Mouse (Mus musculus): ENCODE data around the gene Pbp2. TPM values are rescaled to one million over a fixed set of nuclear protein-coding genes. Genes with fewer than 3 reads are reported as not detected.

Pbp2 gene
- 0.17 TPM in 1 of 2 replicates, not detected in the other for polyA plus RNA-seq (2016; fragmentation: Nextera tagmentation; extraction: Ambion mirVana)

GRCm38 (mm10) chr6:135310305-135310704 lies at the start of gene Pbp2:
TSS of gene Pbp2 (minus strand) at chr6:135310405.
- Histone ChIP-seq H3K4me2 (no peak within 1 kb of the TSS), H3K9ac (replicated peaks) (no peak within 1 kb of the TSS), H3K27me3 (no peaks in the 10 kb centered on the region), H3K9me3 (0 out of 2 replicates have a peak, but pooled peaks cover 6% of the 10 kb centered on the region), H3K27ac (0 out of 2 replicates have a peak within 1 kb of the TSS, but pooled peaks have one; percentile 17), H3K36me3 (no peaks in the 10 kb centered on the region), H3K4me1 (replicated peaks) (peaks cover 8% of the 10 kb centered on the region), H3K4me3 (replicated peaks) (no peak within 1 kb of the TSS)
- ATAC-seq (ENCODE audit: insufficient number of reproducible peaks, insufficient read depth, low FRiP score, low TSS enrichment, low read depth) = no peak
- 94% methylated on average over 9 of the region's 9 CpGs for WGBS

DNA sequence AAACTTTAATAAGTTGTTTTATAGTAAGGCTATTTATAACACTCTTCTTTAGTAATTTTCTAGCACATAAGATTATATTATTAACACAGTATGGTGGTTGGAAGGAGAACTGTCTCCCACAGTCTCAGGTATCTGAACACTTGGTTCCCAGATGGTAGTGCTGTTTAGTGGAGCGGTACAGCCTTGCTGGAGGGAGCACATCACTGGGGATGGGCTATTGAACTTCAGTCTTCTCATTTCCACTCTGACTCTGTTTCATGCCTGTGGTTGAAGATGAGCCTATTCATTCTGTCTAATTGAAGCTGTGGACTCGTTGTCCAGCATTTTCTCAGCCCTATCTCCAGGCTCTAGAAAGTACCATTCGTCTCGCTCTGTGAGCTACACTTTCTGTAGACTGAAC lies 44.7 kb upstream of the Pbp2 start:
- Histone ChIP-seq H3K4me2 (no peak overlapping the region), H3K27me3 (no peaks in the 10 kb centered on the region), H3K9ac (replicated peaks) (no peak overlapping the region), H3K4me1 (replicated peaks) (peaks cover 22% of the 10 kb centered on the region), H3K4me3 (replicated peaks) (no peak overlapping the region), H3K36me3 (no peaks in the 10 kb centered on the region), H3K27ac (no peak overlapping the region), H3K9me3 (no peaks in the 10 kb centered on the region)
- 89% methylated on average over 4 of the region's 4 CpGs for WGBS
- ATAC-seq (ENCODE audit: insufficient number of reproducible peaks, insufficient read depth, low FRiP score, low TSS enrichment, low read depth) = no peak

- no peaks in the 10 kb centered on the region for H3K27me3 ChIP-seq
- no peak overlapping the region for H3K4me3 ChIP-seq (replicated peaks)
- peaks cover 13% of the 10 kb centered on the region for H3K4me1 ChIP-seq (replicated peaks)
- no peak overlapping the region for H3K27ac ChIP-seq
- H3K9me3 ChIP-seq = no peaks in the 10 kb centered on the region
- no peak overlapping the region for H3K9ac ChIP-seq (replicated peaks)
- H3K4me2 ChIP-seq = no peak overlapping the region
- 93% methylated on average over 4 of the region's 4 CpGs for WGBS
- no peaks in the 10 kb centered on the region for H3K36me3 ChIP-seq
- no peak for ATAC-seq (ENCODE audit: insufficient number of reproducible peaks, insufficient read depth, low FRiP score, low TSS enrichment, low read depth)
These were observed 42.3 kb upstream of the Pbp2 start for GRCm38 (mm10) chr6:135352537-135352936.

DNA sequence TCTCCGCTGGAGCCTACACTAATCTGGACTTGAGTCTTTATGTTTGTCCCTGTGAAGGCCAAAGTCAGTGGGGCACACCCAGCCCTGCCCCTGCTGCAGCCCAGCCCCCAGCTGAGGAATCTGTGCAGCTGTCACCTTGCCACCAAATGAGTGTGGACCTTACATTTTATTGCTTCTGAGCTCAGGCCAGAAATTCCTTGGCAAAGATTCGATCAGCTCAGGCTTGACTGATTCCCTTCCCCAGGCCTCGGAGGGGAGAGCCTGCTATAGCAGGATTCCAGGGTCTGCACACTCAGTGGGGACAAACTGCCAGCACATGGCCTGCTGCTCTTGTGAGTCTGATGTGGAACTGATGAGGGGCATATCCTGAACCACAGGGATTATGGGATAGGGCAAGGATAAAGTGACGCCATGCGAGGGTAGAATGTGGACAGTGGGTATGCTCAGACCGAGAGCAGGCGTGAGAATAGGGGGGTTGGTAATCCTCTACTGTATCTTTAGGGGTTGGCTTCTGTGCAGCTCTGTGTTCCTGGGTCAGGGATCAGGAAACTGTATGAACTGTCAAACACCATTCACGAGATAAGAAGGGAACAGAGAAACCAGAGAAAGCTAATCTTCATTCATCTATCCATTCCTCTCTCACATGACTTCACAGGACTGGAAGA lies 41.6 kb upstream of the Pbp2 start:
- Histone ChIP-seq H3K4me2 (no peak overlapping the region), H3K27ac (peak overlapping the region; percentile 74), H3K4me3 (replicated peaks) (no peak overlapping the region), H3K27me3 (no peaks in the 10 kb centered on the region), H3K9ac (replicated peaks) (no peak overlapping the region), H3K36me3 (no peaks in the 10 kb centered on the region), H3K9me3 (no peaks in the 10 kb centered on the region), H3K4me1 (replicated peaks) (peaks cover 13% of the 10 kb centered on the region)
- 59% methylated on average over 8 of the region's 8 CpGs for WGBS
- ATAC-seq (ENCODE audit: insufficient number of reproducible peaks, insufficient read depth, low FRiP score, low TSS enrichment, low read depth) = peak; percentile 78

GRCm38 (mm10) chr6:135341076-135341378 lies 30.8 kb upstream of the Pbp2 start:
- ATAC-seq (ENCODE audit: insufficient number of reproducible peaks, insufficient read depth, low FRiP score, low TSS enrichment, low read depth) = no peak
- Histone ChIP-seq H3K4me2 (no peak overlapping the region), H3K9me3 (no peaks in the 10 kb centered on the region), H3K27me3 (no peaks in the 10 kb centered on the region), H3K36me3 (no peaks in the 10 kb centered on the region), H3K9ac (replicated peaks) (no peak overlapping the region), H3K4me1 (replicated peaks) (no peaks in the 10 kb centered on the region; the same call in 1 of the 2 replicates), H3K4me3 (replicated peaks) (no peak overlapping the region), H3K27ac (0 out of 2 replicates have a peak overlapping the region, but pooled peaks have one; percentile 17)
- WGBS = 64% methylated on average over 4 of the region's 4 CpGs

GRCm38 (mm10) chr6:135340355-135341075 lies 30.3 kb upstream of the Pbp2 start:
- Histone ChIP-seq H3K9ac (replicated peaks) (no peak overlapping the region), H3K4me2 (no peak overlapping the region), H3K27me3 (no peaks in the 10 kb centered on the region), H3K9me3 (no peaks in the 10 kb centered on the region), H3K4me3 (replicated peaks) (no peak overlapping the region), H3K27ac (peak overlapping the region; percentile 17; the same call in 1 of the 2 replicates), H3K4me1 (replicated peaks) (no peaks in the 10 kb centered on the region; the same call in 1 of the 2 replicates), H3K36me3 (no peaks in the 10 kb centered on the region)
- no peak for ATAC-seq (ENCODE audit: insufficient number of reproducible peaks, insufficient read depth, low FRiP score, low TSS enrichment, low read depth)
- 76% methylated on average over 9 of the region's 9 CpGs for WGBS

DNA sequence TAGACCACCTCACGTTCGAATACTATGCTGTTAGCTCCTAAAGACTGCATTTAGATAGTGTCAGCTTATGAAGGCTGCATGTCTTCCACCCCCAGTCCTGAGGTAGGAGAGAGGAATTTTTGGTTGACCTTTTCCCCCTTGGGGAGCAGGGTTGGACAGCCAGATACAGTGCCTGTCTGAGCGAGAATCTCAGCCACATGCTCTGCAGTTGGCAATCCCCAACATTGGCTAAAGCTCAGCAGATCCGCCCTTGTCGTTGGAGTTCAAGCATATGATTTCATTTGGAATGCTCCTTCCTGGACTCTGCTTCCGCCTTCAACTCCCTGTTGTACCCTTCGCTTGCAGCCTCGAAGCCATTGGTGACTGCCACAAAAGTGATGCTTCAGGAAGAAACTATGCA lies 26.2 kb upstream of the Pbp2 start:
- ATAC-seq (ENCODE audit: insufficient number of reproducible peaks, insufficient read depth, low FRiP score, low TSS enrichment, low read depth) = no peak
- 94% methylated on average over 8 of the region's 8 CpGs for WGBS
- no peak overlapping the region for H3K9ac ChIP-seq (replicated peaks)
- no peaks in the 10 kb centered on the region for H3K9me3 ChIP-seq
- H3K4me2 ChIP-seq = no peak overlapping the region
- no peaks in the 10 kb centered on the region for H3K36me3 ChIP-seq
- H3K4me3 ChIP-seq (replicated peaks) = no peak overlapping the region
- H3K27ac ChIP-seq = no peak overlapping the region
- H3K4me1 ChIP-seq (replicated peaks) = peaks cover 28% of the 10 kb centered on the region
- no peaks in the 10 kb centered on the region for H3K27me3 ChIP-seq

DNA sequence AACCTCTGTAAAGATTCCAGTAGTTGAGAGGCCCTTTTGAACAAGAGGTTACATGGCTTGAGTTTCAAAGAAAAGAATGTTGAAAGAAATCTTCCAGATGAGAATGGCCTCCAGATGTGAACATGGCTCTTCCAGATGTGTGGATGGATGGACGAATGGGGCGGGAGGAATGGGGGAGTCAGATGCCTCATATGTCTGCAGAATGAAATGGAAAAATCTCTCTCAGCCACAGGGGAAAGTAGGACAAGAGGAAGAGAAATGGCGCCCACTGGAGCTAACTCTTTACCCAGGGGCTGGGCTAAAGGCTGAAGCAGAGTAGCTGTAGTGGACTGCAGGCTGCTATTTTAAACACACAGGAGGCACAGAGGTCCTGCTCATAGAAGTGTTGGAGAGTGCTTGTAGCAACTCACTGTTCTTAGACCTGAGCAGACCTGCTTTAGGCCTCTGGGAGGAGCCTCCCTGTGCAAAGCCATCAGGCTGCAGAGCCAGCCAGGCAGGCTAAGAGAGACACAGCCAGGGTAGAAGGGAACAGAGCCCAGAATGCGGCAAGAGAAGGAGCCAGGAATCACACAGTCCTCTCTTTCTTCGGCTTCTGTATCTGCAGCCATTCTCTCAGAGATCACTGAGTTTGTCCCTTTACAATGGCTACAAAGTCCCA lies 23.9 kb upstream of the Pbp2 start:
- Histone ChIP-seq H3K36me3 (no peaks in the 10 kb centered on the region), H3K9me3 (no peaks in the 10 kb centered on the region), H3K4me2 (no peak overlapping the region), H3K4me1 (replicated peaks) (peaks cover 28% of the 10 kb centered on the region), H3K27me3 (no peaks in the 10 kb centered on the region), H3K27ac (peak overlapping the region; percentile 93), H3K9ac (replicated peaks) (no peak overlapping the region), H3K4me3 (replicated peaks) (no peak overlapping the region)
- 42% methylated on average over 5 of the region's 5 CpGs for WGBS
- peak; percentile 56; the same call in 1 of the 2 replicates for ATAC-seq (ENCODE audit: insufficient number of reproducible peaks, insufficient read depth, low FRiP score, low TSS enrichment, low read depth)

DNA sequence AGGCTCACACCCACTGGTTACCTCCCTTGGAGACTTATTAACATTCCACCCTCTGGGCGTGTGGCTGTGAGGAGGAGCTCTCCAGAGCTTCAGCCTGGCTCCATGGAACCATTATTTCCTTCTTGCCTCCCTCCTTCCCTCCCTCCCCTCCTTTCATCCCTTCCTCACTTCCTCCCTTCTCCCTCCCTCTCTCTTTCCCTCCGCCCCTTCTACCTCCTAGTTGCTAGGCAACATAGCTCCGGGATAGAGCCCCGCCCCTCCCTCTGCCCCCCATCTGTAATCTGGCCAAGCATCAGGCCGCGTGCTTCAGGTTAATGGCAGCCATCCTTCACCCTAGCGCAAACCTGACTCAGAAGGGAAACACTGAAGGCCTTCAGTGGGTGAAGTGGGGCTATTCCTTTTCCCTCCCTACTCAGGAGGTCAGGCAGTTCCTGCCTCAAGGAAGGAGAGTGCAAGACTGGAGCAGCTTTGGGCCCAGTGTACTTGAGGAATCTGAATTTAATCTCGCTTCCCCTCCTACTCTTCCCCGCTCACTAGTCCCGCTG lies 22.6 kb upstream of the Pbp2 start:
- H3K4me2 ChIP-seq = peak overlapping the region; percentile 23
- H3K36me3 ChIP-seq = no peaks in the 10 kb centered on the region
- peaks cover 28% of the 10 kb centered on the region for H3K4me1 ChIP-seq (replicated peaks)
- ATAC-seq (ENCODE audit: insufficient number of reproducible peaks, insufficient read depth, low FRiP score, low TSS enrichment, low read depth) = peak; percentile 69
- H3K27ac ChIP-seq = peak overlapping the region; percentile 88
- H3K4me3 ChIP-seq (replicated peaks) = no peak overlapping the region
- H3K9me3 ChIP-seq = no peaks in the 10 kb centered on the region
- no peaks in the 10 kb centered on the region for H3K27me3 ChIP-seq
- no peak overlapping the region for H3K9ac ChIP-seq (replicated peaks)
- 18% methylated on average over 10 of the region's 10 CpGs for WGBS

DNA sequence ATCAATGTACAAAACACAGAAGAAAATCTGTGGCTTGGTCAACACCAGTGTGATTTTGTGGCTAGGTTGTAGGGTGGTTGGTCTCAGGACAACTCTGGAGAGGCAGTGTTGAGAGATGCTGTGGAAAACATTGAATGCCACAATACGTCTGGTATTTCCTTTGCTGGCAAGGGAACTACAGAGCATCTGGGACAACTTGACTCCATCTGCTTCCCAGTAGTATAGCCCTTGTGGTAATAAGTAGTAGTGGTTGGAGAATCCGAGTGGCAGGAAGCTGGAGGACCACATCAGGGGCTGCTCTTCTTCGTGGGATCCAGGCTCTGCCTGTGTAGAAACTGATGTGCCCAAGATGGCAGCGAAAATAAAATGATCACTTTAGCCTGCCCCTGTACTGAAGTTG lies 21.7 kb upstream of the Pbp2 start:
- Histone ChIP-seq H3K4me3 (replicated peaks) (no peak overlapping the region), H3K9ac (replicated peaks) (no peak overlapping the region), H3K36me3 (no peaks in the 10 kb centered on the region), H3K27me3 (no peaks in the 10 kb centered on the region), H3K4me2 (no peak overlapping the region), H3K9me3 (no peaks in the 10 kb centered on the region), H3K27ac (peak overlapping the region; percentile 88), H3K4me1 (replicated peaks) (peaks cover 28% of the 10 kb centered on the region)
- ATAC-seq (ENCODE audit: insufficient number of reproducible peaks, insufficient read depth, low FRiP score, low TSS enrichment, low read depth) = no peak
- 71% methylated on average over 4 of the region's 4 CpGs for WGBS

DNA sequence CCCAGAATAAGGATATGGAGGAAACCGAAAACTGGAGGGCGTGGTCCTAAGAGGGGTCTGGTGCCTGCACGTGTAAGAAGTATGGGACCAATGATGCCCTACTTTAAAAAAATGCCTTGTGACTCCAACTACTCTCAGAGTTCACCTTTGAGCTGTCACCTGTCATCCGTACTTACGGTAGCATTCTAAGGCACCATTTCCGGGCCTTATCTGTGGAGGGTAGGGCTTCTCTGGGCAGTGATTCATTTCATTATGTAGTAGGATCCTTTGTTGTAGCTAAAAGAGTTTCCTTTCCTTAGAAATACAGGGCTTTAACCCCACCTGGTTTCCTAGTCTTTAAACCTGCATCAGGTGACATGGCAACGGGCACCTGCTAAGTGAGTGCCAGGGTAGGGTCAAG lies 16.6 kb upstream of the Pbp2 start:
- H3K4me1 ChIP-seq (replicated peaks) = peaks cover 13% of the 10 kb centered on the region
- ATAC-seq (ENCODE audit: insufficient number of reproducible peaks, insufficient read depth, low FRiP score, low TSS enrichment, low read depth) = no peak
- WGBS = 84% methylated on average over 7 of the region's 7 CpGs
- no peak overlapping the region for H3K9ac ChIP-seq (replicated peaks)
- H3K36me3 ChIP-seq = no peaks in the 10 kb centered on the region
- no peak overlapping the region for H3K4me2 ChIP-seq
- no peak overlapping the region for H3K4me3 ChIP-seq (replicated peaks)
- H3K9me3 ChIP-seq = no peaks in the 10 kb centered on the region
- no peak overlapping the region for H3K27ac ChIP-seq
- no peaks in the 10 kb centered on the region for H3K27me3 ChIP-seq

Data from limb, embryonic 12.5 days (tissue).